Mouse (Mus musculus): ENCODE results near the gene Olfr1126. TPM values are rescaled to one million over a fixed set of nuclear protein-coding genes. Genes with fewer than 3 reads are reported as not detected.

The Olfr1126 gene
- polyA plus RNA-seq, 1 experiment from 2014 or later = not detected

DNA sequence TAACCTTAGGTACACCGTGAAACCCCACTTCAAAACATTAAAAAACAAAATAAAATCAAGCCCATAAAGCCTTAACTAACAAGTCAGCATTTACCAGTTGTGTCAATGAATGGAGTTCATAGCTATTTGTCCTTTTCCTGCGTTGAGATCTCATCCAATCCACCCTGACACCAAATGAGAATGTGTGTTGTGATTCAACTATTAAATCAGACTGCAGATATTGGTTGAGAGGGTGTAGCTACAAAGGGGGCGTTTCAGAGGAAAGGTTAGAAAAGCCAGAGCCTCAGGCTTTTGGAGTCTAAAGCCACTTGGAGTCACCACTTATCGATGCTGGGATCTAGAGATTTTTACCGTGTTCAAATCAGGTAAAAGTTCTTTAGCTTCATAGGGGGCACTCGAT is 52.5 kb downstream of the Olfr1126 start, which contains the start of gene Pramel6:
Pramel6 (plus strand) TSS at position 301 of the 400 bp plus-strand sequence.
- no peak within 1 kb of the TSS for H3K9ac ChIP-seq (ENCODE audit: low read depth, low read length)
- no peaks in the 10 kb centered on the region for H3K27me3 ChIP-seq (replicated peaks; ENCODE audit: control insufficient read depth, insufficient read depth, low read length)
- 82% methylated on average over 6 of the region's 6 CpGs for WGBS
- no peaks in the 10 kb centered on the region for H3K4me1 ChIP-seq (ENCODE audit: control insufficient read depth, insufficient read depth, low read length)
- no peak within 1 kb of the TSS for H3K4me2 ChIP-seq (ENCODE audit: low read depth, low read length)
- H3K36me3 ChIP-seq (ENCODE audit: control insufficient read depth, insufficient read depth, low read length) = no peaks in the 10 kb centered on the region
- ATAC-seq (ENCODE audit: low read depth) = no peak
- no peak for DNase-seq (ENCODE audit: low spot score)
- H3K27ac ChIP-seq (replicated peaks; ENCODE audit: low read depth, low read length) = no peak within 1 kb of the TSS
- no peak within 1 kb of the TSS for H3K4me3 ChIP-seq (ENCODE audit: low read depth, low read length)
- no peaks in the 10 kb centered on the region for H3K9me3 ChIP-seq (ENCODE audit: control insufficient read depth, low read length)

Other genes starting within 250 kb of the Olfr1126 start
- gene Olfr1113, start 245.0 kb upstream of the Olfr1126 start, polyA plus RNA-seq (2014; fragmentation: Nextera tagmentation; extraction: Ambion mirVana) = not detected in 2 replicates
- 0.21 and 0.25 TPM in 2 replicates for gene Olfr1115, start 205.9 kb upstream of the Olfr1126 start, polyA plus RNA-seq (2014; fragmentation: Nextera tagmentation; extraction: Ambion mirVana)
- not detected in 2 replicates for gene Olfr1116, start 186.4 kb upstream of the Olfr1126 start, polyA plus RNA-seq (2014; fragmentation: Nextera tagmentation; extraction: Ambion mirVana)
- gene Olfr1118, start 146.4 kb upstream of the Olfr1126 start, polyA plus RNA-seq (2014; fragmentation: Nextera tagmentation; extraction: Ambion mirVana) = not detected in 2 replicates
- gene Olfr1120, start 99.1 kb upstream of the Olfr1126 start, polyA plus RNA-seq (2014; fragmentation: Nextera tagmentation; extraction: Ambion mirVana) = not detected in 2 replicates
- not detected in 2 replicates for gene Olfr1121, start 84.1 kb upstream of the Olfr1126 start, polyA plus RNA-seq (2014; fragmentation: Nextera tagmentation; extraction: Ambion mirVana)
- not detected in 2 replicates for gene Olfr1122, start 68.1 kb upstream of the Olfr1126 start, polyA plus RNA-seq (2014; fragmentation: Nextera tagmentation; extraction: Ambion mirVana)
- not detected in 2 replicates for gene Olfr1123, start 37.3 kb upstream of the Olfr1126 start, polyA plus RNA-seq (2014; fragmentation: Nextera tagmentation; extraction: Ambion mirVana)
- gene Olfr1124, start 23.7 kb upstream of the Olfr1126 start, polyA plus RNA-seq (2014; fragmentation: Nextera tagmentation; extraction: Ambion mirVana) = 0.07 TPM in 1 of 2 replicates, not detected in the other
- gene Pramel7, start 43.1 kb downstream of the Olfr1126 start, polyA plus RNA-seq (2014; fragmentation: Nextera tagmentation; extraction: Ambion mirVana) = not detected in 2 replicates
- not detected in 2 replicates for gene Pramel6, start 52.6 kb downstream of the Olfr1126 start, polyA plus RNA-seq (2014; fragmentation: Nextera tagmentation; extraction: Ambion mirVana)
- gene Olfr153, start 77.8 kb downstream of the Olfr1126 start, polyA plus RNA-seq (2014; fragmentation: Nextera tagmentation; extraction: Ambion mirVana) = not detected in 2 replicates
- gene Olfr1128, start 91.6 kb downstream of the Olfr1126 start, polyA plus RNA-seq (2014; fragmentation: Nextera tagmentation; extraction: Ambion mirVana) = not detected in 2 replicates
- not detected in 2 replicates for gene Olfr1129, start 119.9 kb downstream of the Olfr1126 start, polyA plus RNA-seq (2014; fragmentation: Nextera tagmentation; extraction: Ambion mirVana)
- gene Olfr1130, start 152.2 kb downstream of the Olfr1126 start, polyA plus RNA-seq (2014; fragmentation: Nextera tagmentation; extraction: Ambion mirVana) = not detected in 2 replicates
- not detected in 2 replicates for gene Olfr1131, start 173.1 kb downstream of the Olfr1126 start, polyA plus RNA-seq (2014; fragmentation: Nextera tagmentation; extraction: Ambion mirVana)
- not detected in 2 replicates for gene Olfr1132, start 183.6 kb downstream of the Olfr1126 start, polyA plus RNA-seq (2014; fragmentation: Nextera tagmentation; extraction: Ambion mirVana)
- gene Olfr1133, start 193.4 kb downstream of the Olfr1126 start, polyA plus RNA-seq (2014; fragmentation: Nextera tagmentation; extraction: Ambion mirVana) = 0.29 TPM in 1 of 2 replicates, not detected in the other
- gene Olfr1134, start 204.5 kb downstream of the Olfr1126 start, polyA plus RNA-seq (2014; fragmentation: Nextera tagmentation; extraction: Ambion mirVana) = not detected in 2 replicates
- gene Olfr1135, start 219.7 kb downstream of the Olfr1126 start, polyA plus RNA-seq (2014; fragmentation: Nextera tagmentation; extraction: Ambion mirVana) = not detected in 2 replicates
- not detected in 2 replicates for gene Olfr1136, start 240.0 kb downstream of the Olfr1126 start, polyA plus RNA-seq (2014; fragmentation: Nextera tagmentation; extraction: Ambion mirVana)

Data from embryonic facial prominence, embryonic 14.5 days (tissue).